Mouse (Mus musculus): Measurements from ENCODE around the gene Tsga10ip. TPM values are rescaled to one million over a fixed set of nuclear protein-coding genes. Genes with fewer than 3 reads are reported as not detected.

Tsga10ip gene
- polyA plus RNA-seq, 1 experiment from 2014 or later, result not detected

Other genes starting within 250 kb of the Tsga10ip start
- gene Pacs1, start 129.4 kb downstream of the Tsga10ip start, polyA plus RNA-seq (2016; fragmentation: Nextera tagmentation; extraction: Ambion mirVana), result 17.2 and 19.7 TPM in 2 replicates
- 183 and 187 TPM in 2 replicates for gene Sf3b2, start 107.1 kb downstream of the Tsga10ip start, polyA plus RNA-seq (2016; fragmentation: Nextera tagmentation; extraction: Ambion mirVana)
- 0.29 and 0.54 TPM in 2 replicates for gene Gal3st3, start 104.2 kb downstream of the Tsga10ip start, polyA plus RNA-seq (2016; fragmentation: Nextera tagmentation; extraction: Ambion mirVana)
- gene Catsper1, start 66.8 kb downstream of the Tsga10ip start, polyA plus RNA-seq (2016; fragmentation: Nextera tagmentation; extraction: Ambion mirVana), result not detected in 2 replicates
- not detected in 2 replicates for gene Cst6, start 53.0 kb downstream of the Tsga10ip start, polyA plus RNA-seq (2016; fragmentation: Nextera tagmentation; extraction: Ambion mirVana)
- gene Eif1ad, start 35.8 kb downstream of the Tsga10ip start, polyA plus RNA-seq (2016; fragmentation: Nextera tagmentation; extraction: Ambion mirVana), result 50.3 and 54.0 TPM in 2 replicates
- gene Banf1, start 35.4 kb downstream of the Tsga10ip start, polyA plus RNA-seq (2016; fragmentation: Nextera tagmentation; extraction: Ambion mirVana), result 365 and 372 TPM in 2 replicates
- 69.9 and 72.5 TPM in 2 replicates for gene Sart1, start 13.8 kb downstream of the Tsga10ip start, polyA plus RNA-seq (2016; fragmentation: Nextera tagmentation; extraction: Ambion mirVana)
- gene Drap1, start 22.5 kb upstream of the Tsga10ip start, polyA plus RNA-seq (2016; fragmentation: Nextera tagmentation; extraction: Ambion mirVana), result 108 TPM in 2 replicates
- gene AI837181, start 22.6 kb upstream of the Tsga10ip start, polyA plus RNA-seq (2016; fragmentation: Nextera tagmentation; extraction: Ambion mirVana), result 21.8 and 24.0 TPM in 2 replicates
- gene Fosl1, start 45.0 kb upstream of the Tsga10ip start, polyA plus RNA-seq (2016; fragmentation: Nextera tagmentation; extraction: Ambion mirVana), result not detected in 2 replicates
- gene Ccdc85b, start 55.4 kb upstream of the Tsga10ip start, polyA plus RNA-seq (2016; fragmentation: Nextera tagmentation; extraction: Ambion mirVana), result 4.1 and 4.8 TPM in 2 replicates
- gene Fibp, start 58.1 kb upstream of the Tsga10ip start, polyA plus RNA-seq (2016; fragmentation: Nextera tagmentation; extraction: Ambion mirVana), result 44.3 and 45.2 TPM in 2 replicates
- gene Ctsw, start 66.0 kb upstream of the Tsga10ip start, polyA plus RNA-seq (2016; fragmentation: Nextera tagmentation; extraction: Ambion mirVana), result 0.43 and 0.53 TPM in 2 replicates
- gene Efemp2, start 71.4 kb upstream of the Tsga10ip start, polyA plus RNA-seq (2016; fragmentation: Nextera tagmentation; extraction: Ambion mirVana), result 30.0 and 30.6 TPM in 2 replicates
- 22.2 and 22.9 TPM in 2 replicates for gene Mus81, start 85.9 kb upstream of the Tsga10ip start, polyA plus RNA-seq (2016; fragmentation: Nextera tagmentation; extraction: Ambion mirVana)
- gene Cfl1, start 87.9 kb upstream of the Tsga10ip start, polyA plus RNA-seq (2016; fragmentation: Nextera tagmentation; extraction: Ambion mirVana), result 1,523 and 1,533 TPM in 2 replicates
- 0.13 TPM in 1 of 2 replicates, not detected in the other for gene 1700020D05Rik, start 101.3 kb upstream of the Tsga10ip start, polyA plus RNA-seq (2016; fragmentation: Nextera tagmentation; extraction: Ambion mirVana)
- 7.5 and 8.8 TPM in 2 replicates for gene Snx32, start 108.0 kb upstream of the Tsga10ip start, polyA plus RNA-seq (2016; fragmentation: Nextera tagmentation; extraction: Ambion mirVana)
- not detected in 2 replicates for gene Ovol1, start 158.1 kb upstream of the Tsga10ip start, polyA plus RNA-seq (2016; fragmentation: Nextera tagmentation; extraction: Ambion mirVana)
- 3.4 and 3.5 TPM in 2 replicates for gene Ap5b1, start 165.5 kb upstream of the Tsga10ip start, polyA plus RNA-seq (2016; fragmentation: Nextera tagmentation; extraction: Ambion mirVana)
- 171 and 177 TPM in 2 replicates for gene Rnaseh2c, start 199.3 kb upstream of the Tsga10ip start, polyA plus RNA-seq (2016; fragmentation: Nextera tagmentation; extraction: Ambion mirVana)
- gene Kat5, start 207.7 kb upstream of the Tsga10ip start, polyA plus RNA-seq (2016; fragmentation: Nextera tagmentation; extraction: Ambion mirVana), result 24.9 and 26.8 TPM in 2 replicates
- 32.1 and 33.6 TPM in 2 replicates for gene Rela, start 235.0 kb upstream of the Tsga10ip start, polyA plus RNA-seq (2016; fragmentation: Nextera tagmentation; extraction: Ambion mirVana)